Mouse (Mus musculus) ES-Bruce4 (cell line): ENCODE data around the gene Esrrg.

Experiments
- CTCF ChIP-seq: IDR thresholded peaks from one replicate; pipeline ENCODE4 v1.8.1; 2011; ENCODE audit warnings: low read depth, low read length
- POLR2A ChIP-seq: IDR thresholded peaks from one replicate; pipeline ENCODE4 v1.8.1; 2011; ENCODE audit warnings: low read length; ENCODE audit not compliant: insufficient read depth

DNA sequence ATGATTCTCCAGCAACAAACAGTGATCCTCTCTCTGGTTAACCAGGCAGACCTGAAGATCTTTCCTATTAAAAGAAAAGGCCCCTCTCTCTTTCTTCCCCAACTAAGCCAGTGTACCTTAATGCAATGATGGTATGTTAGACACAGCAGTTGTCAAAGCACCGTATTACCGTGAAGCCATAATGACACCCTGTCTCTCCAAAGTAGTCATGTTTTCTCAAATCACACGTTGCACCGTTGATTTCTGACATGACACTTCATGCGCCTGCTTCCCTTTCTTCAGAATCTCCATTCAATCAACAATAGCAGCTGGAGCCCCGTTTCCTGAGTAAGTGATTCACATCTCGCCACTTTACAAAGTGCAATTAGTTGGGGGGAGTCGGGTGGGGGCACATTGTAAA, 427.4 kb downstream of the Esrrg start:
- no peak for TF ChIP-seq CTCF
- no peak for TF ChIP-seq POLR2A
